Mouse (Mus musculus) lung, embryonic 15.5 days (tissue): ENCODE results near the gene Gpx3. TPM values are rescaled to one million over a fixed set of nuclear protein-coding genes. Genes with fewer than 3 reads are reported as not detected.

Experiments used
- ATAC-seq: fragments of 200-750 bp; cut with Nextera tagmentation; 2 replicates; pipeline ENCODE4 v1.8.0; 2017; ENCODE audit warnings: moderate number of reproducible peaks, borderline replicate concordance; ENCODE audit not compliant: low FRiP score, low TSS enrichment; ENCODE audit errors: extremely low read depth
- H3K27ac ChIP-seq: fragments of 300-500 bp; sonication (generic); 2 replicates; pipeline ENCODE4 v1.5.1; 2015; ENCODE audit warnings: moderate library complexity, mild to moderate bottlenecking, inconsistent platforms
- H3K27me3 ChIP-seq: fragments of 300-500 bp; sonication (generic); 2 replicates; pipeline ENCODE4 v1.6.1; 2015; ENCODE audit warnings: inconsistent platforms
- H3K36me3 ChIP-seq: fragments of 300-500 bp; sonication (generic); 2 replicates; pipeline ENCODE4 v1.6.1; 2015; ENCODE audit warnings: inconsistent platforms
- H3K4me1 ChIP-seq: fragments of 300-500 bp; sonication (generic); 2 replicates; pipeline ENCODE4 v1.6.1; 2015; ENCODE audit warnings: inconsistent platforms
- H3K4me2 ChIP-seq: fragments of 300-500 bp; sonication (generic); 2 replicates; pipeline ENCODE4 v1.6.1; 2015; ENCODE audit warnings: inconsistent platforms, mild to moderate bottlenecking, moderate library complexity
- H3K4me3 ChIP-seq: fragments of 300-500 bp; sonication (generic); 2 replicates; pipeline ENCODE4 v1.5.1; 2015; ENCODE audit warnings: mild to moderate bottlenecking, inconsistent platforms
- H3K9ac ChIP-seq: fragments of 300-500 bp; sonication (generic); 2 replicates; pipeline ENCODE4 v1.6.1; 2015; ENCODE audit warnings: inconsistent platforms
- H3K9me3 ChIP-seq: fragments of 300-500 bp; sonication (generic); 2 replicates; pipeline ENCODE4 v1.6.1; 2016; ENCODE audit warnings: inconsistent platforms
- WGBS: fragments of 180-500 bp; shearing (Covaris S2); methylation state at CpG from one replicate; pipeline ENCODE4 v1.1.7; 2015; 5-methylcytosine and 5-hydroxymethylcytosine counted together
- polyA plus RNA-seq: library from polyadenylated mRNA; unstranded; fragments of >200 nt; fragmentation: Nextera tagmentation; extraction: Ambion mirVana; gene quantifications from 2 replicates; pipeline ENCODE4 v1.2.1, GENCODE M21; 2015

The Gpx3 gene
- polyA plus RNA-seq, 1 experiment from 2014 or later = 200 TPM

DNA sequence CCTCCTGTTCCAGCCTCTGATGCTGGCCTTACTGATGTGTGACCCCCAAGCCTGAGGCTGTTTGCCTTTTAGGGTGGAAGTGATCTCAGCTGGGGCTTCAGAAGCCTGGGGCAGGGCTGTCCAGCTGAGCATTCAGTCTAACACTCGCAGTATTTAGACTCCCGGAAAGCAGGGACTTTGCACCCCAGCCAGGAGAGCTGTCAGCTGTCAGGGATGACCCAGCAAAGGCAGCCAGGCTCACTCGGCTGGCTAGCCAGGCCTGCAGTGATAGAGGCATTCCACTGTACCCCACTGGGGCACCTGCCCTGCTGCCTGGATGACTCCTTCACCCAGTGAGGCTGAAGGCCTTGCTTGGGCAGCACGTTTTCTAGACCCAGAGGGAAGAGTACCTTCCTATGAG lies 3.7 kb downstream of the Gpx3 start:
- 40% methylated on average over 4 of the region's 4 CpGs for WGBS
- ATAC-seq = no peak
- no peak overlapping the region for H3K27ac ChIP-seq
- H3K4me1 ChIP-seq = peaks cover 20% of the 10 kb centered on the region
- H3K36me3 ChIP-seq = peaks cover 23% of the 10 kb centered on the region; the same call in 1 of the 2 replicates
- H3K9ac ChIP-seq = no peak overlapping the region
- no peak overlapping the region for H3K4me3 ChIP-seq
- no peak overlapping the region for H3K4me2 ChIP-seq
- H3K9me3 ChIP-seq = no peaks in the 10 kb centered on the region
- no peaks in the 10 kb centered on the region for H3K27me3 ChIP-seq

DNA sequence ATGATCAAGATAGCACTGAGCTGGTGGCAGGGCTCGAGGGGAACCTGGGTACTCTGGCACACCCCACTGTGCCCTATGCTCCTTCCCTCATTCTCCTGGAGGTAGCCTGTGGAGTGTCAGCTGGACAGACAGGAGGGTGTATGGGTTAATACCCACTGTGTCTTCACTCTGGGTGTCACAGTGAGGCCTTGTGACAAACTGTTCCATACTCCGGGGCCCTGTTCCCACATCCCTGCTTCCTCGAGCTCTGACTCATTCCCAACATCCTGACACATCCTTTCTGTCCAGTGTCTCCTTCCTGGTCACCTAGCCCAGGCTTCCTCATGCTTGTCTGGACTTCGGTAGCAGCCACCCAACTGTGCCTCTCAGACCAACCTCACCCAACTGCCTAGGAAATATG lies 4.2 kb downstream of the Gpx3 start:
- no peak for ATAC-seq
- Histone ChIP-seq H3K27me3 (no peaks in the 10 kb centered on the region), H3K36me3 (peaks cover 27% of the 10 kb centered on the region; the same call in 1 of the 2 replicates), H3K4me3 (no peak overlapping the region), H3K4me1 (peaks cover 20% of the 10 kb centered on the region), H3K4me2 (no peak overlapping the region), H3K9ac (no peak overlapping the region), H3K9me3 (no peaks in the 10 kb centered on the region), H3K27ac (no peak overlapping the region)
- WGBS = 65% methylated on average over 4 of the region's 4 CpGs

DNA sequence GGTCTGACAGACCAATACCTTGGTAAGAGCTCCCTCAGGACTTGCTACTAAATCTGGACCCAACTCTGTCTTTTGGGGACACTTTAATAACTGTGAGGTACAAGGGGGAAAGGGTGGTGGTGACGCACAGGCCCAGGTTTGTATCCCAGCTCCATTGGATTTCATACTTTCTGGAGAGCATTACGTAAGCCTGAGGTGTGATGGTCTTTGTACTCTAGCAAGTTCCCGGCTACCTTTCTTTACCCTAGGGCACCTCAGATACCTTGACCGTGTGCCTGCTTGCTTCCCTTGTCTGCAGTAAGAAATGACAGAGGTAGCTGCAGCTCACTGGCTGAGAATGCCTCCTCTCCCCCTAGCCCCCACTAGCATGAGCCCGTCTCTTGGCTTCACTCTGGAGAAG lies 5.0 kb downstream of the Gpx3 start:
- Histone ChIP-seq H3K9me3 (no peaks in the 10 kb centered on the region), H3K4me1 (peaks cover 19% of the 10 kb centered on the region), H3K36me3 (peaks cover 27% of the 10 kb centered on the region; the same call in 1 of the 2 replicates), H3K4me2 (no peak overlapping the region), H3K27ac (no peak overlapping the region), H3K27me3 (no peaks in the 10 kb centered on the region), H3K9ac (no peak overlapping the region), H3K4me3 (no peak overlapping the region)
- 85% methylated on average over 5 of the region's 5 CpGs for WGBS
- no peak for ATAC-seq

DNA sequence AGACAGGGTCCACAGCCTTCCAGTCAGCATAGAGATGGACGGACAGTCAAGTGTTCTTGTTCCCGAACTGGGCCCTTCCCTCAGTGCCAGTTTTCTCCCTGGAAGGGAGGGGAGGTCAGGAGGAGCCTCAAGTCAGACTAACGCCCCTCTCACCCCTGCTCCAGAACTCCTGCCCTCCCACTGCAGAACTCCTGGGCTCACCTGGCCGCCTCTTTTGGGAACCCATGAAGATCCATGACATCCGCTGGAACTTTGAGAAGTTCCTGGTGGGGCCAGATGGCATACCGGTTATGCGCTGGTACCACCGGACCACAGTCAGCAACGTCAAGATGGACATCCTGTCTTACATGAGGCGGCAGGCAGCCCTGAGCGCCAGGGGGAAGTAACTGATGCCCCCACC lies 7.0 kb downstream of the Gpx3 start:
- Histone ChIP-seq H3K9me3 (no peaks in the 10 kb centered on the region), H3K36me3 (peaks cover 34% of the 10 kb centered on the region; the same call in 1 of the 2 replicates), H3K27ac (no peak overlapping the region), H3K9ac (no peak overlapping the region), H3K27me3 (no peaks in the 10 kb centered on the region), H3K4me2 (no peak overlapping the region), H3K4me3 (no peak overlapping the region), H3K4me1 (peaks cover 2% of the 10 kb centered on the region; the same call in 1 of the 2 replicates)
- 91% methylated on average over 11 of the region's 11 CpGs for WGBS
- ATAC-seq = no peak

DNA sequence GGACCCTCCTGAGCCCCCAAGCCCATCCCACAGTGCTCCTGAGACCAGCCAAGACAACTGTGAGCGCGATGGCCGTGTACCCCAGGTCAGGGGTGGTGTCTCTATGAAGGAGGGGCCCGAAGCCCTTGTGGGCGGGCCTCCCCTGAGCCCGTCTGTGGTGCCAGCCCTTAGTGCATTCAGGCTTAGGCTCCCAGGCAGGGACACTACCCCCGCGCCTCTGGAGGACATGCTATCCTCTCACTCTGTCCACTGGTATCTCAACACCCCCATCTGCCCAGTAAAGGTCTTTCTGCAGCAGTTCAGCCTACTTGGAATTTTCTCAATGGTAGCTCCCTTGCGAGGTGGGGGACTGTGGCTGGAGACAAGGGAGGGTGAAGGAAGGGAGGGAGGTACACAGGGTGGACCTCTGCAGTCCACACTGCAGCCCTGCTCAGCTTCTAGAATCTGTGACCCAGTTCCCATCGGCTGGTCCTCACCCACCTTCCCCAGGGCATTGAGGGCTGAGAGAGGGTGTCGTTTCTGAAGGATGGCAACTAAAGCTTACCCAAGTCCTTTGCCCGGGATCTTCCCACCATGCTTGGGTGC lies 7.9 kb downstream of the Gpx3 start:
- no peaks in the 10 kb centered on the region for H3K9me3 ChIP-seq
- no peak overlapping the region for H3K27ac ChIP-seq
- H3K4me1 ChIP-seq = no peaks in the 10 kb centered on the region
- H3K27me3 ChIP-seq = no peaks in the 10 kb centered on the region
- H3K9ac ChIP-seq = no peak overlapping the region
- ATAC-seq = no peak
- H3K4me2 ChIP-seq = no peak overlapping the region
- H3K36me3 ChIP-seq = peaks cover 43% of the 10 kb centered on the region
- 87% methylated on average over 12 of the region's 12 CpGs for WGBS
- no peak overlapping the region for H3K4me3 ChIP-seq

DNA sequence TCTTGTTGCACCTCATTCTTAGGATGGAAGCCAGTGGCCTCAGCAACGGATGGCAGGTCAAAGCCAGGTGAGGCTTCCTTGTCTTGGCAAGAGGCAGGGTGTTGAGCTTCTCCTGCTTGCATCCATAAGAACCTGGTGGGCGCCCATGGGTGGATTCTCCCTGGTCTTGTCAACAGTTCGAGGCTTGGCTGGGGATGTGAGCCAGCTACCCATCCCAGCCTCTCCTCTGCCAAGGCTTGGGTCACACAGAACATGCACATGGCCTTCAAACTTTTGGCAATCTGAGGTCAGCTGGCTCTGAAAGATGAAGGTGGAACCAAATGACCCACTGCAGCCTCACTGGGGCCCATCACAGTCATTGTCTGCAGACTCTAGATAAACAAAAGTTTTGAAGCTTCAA lies 8.9 kb downstream of the Gpx3 start:
- no peak overlapping the region for H3K4me2 ChIP-seq
- no peak overlapping the region for H3K4me3 ChIP-seq
- no peak overlapping the region for H3K9ac ChIP-seq
- no peak overlapping the region for H3K27ac ChIP-seq
- H3K9me3 ChIP-seq = no peaks in the 10 kb centered on the region
- ATAC-seq = no peak
- no peaks in the 10 kb centered on the region for H3K4me1 ChIP-seq
- peaks cover 45% of the 10 kb centered on the region for H3K36me3 ChIP-seq
- 92% methylated on average over 3 of the region's 3 CpGs for WGBS
- H3K27me3 ChIP-seq = no peaks in the 10 kb centered on the region

DNA sequence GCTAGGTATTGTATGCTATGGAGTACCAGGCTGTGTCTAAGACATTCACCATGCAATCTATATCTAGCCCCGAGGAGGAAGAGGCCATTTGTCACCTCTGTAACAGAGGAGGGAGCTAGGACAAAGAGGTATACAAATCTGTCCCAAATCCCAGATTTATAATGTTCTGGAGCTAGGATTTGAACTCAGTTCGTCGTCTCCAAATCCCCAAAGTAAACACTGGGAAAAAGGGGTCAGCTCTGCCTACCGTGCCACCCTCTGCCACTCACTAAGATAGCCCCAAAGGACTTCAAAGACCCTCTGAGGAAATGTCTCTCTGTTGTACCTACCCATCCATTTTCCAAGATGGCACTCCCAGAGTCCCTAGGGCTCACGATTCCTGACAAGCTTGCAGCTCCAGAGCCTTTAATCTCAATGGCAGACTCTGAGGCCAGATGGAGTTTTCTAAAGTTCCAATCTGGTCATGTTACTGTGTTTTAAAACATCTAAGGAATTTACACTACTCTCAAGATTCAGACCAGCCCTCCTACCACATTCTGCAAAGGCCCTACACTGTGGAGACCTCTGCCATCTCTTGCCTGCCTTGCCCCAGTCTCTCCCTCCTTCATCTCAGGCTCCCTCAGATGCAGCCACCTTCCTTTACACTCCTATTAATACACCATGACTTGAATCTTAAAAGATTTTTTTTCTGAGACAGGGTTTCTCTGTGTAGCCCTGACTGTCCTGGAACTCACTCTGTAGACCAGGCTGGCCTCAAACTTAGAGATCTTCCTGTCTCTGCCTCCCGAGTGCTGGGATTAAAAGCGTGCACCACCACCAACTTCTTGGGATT lies 9.6 kb downstream of the Gpx3 start:
- Histone ChIP-seq H3K9me3 (no peaks in the 10 kb centered on the region), H3K36me3 (peaks cover 47% of the 10 kb centered on the region), H3K9ac (no peak overlapping the region), H3K4me3 (no peak overlapping the region), H3K4me1 (no peaks in the 10 kb centered on the region), H3K27ac (no peak overlapping the region), H3K4me2 (no peak overlapping the region), H3K27me3 (no peaks in the 10 kb centered on the region)
- WGBS = 83% methylated on average over 7 of the region's 7 CpGs
- ATAC-seq = no peak

DNA sequence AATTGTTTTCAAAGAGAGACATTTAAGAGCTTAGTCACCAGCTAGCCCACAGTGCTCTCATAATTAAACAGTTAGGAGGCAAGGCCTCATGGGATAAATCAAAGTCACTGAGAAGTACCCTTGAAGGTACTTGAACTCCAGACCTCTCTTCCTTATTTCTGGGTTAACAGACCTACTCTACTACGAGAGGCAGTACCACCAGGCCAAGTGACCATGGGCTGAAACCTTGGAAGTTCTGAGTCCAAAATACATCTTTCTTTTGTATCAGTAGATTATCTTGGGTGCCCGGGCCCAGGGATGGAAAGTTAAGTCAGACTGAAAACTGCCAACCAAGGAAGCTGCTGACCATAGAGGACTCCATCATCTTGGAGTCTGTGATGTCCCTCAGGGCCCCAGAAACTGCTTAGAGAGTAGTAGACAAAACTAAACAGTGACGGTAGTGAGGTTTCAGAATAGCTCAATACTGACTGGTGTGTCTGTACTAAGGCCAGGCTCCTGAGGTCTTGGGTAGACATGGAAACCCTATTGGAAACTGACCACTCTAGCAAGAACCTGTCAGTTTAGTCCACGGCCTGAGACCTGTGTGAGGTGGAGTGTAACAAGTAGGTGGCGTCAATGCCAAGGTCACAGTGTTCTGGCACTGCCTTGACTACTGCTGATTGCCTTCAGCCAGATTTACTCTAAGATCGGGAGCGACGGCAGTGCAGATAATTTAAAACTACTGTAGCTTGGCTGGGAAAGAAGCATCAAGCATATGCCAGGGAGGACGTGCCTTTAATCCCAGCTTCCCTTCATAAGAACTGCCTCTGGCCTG lies 10.5 kb downstream of the Gpx3 start:
- Histone ChIP-seq H3K36me3 (peaks cover 56% of the 10 kb centered on the region), H3K27ac (no peak overlapping the region), H3K27me3 (no peaks in the 10 kb centered on the region), H3K9ac (no peak overlapping the region), H3K4me1 (no peaks in the 10 kb centered on the region), H3K4me2 (no peak overlapping the region), H3K9me3 (no peaks in the 10 kb centered on the region), H3K4me3 (no peak overlapping the region)
- 78% methylated on average over 9 of the region's 9 CpGs for WGBS
- no peak for ATAC-seq

DNA sequence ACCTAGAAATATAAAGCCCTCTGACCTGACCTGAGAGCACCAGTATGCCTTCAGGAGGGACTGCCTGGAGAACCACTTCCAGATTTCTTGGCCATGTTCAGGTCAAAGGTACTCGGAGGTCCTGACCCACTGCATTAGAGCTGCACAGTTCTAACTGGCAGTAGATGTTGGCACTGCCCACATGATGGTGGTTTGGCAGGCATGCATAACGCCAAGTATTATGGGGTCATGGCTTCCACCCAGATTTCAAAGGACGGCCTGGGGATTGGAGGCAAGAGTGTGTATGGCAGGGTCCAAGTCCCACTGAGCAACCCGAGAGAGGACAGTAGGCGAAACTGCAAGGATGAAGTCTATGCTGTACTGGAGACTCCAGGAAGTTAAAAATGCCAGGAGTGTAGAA lies 11.6 kb downstream of the Gpx3 start:
- H3K4me1 ChIP-seq = no peaks in the 10 kb centered on the region
- H3K4me2 ChIP-seq = no peak overlapping the region
- H3K36me3 ChIP-seq = peaks cover 60% of the 10 kb centered on the region
- H3K9ac ChIP-seq = no peak overlapping the region
- 93% methylated on average over 5 of the region's 5 CpGs for WGBS
- no peaks in the 10 kb centered on the region for H3K9me3 ChIP-seq
- H3K4me3 ChIP-seq = no peak overlapping the region
- ATAC-seq = no peak
- H3K27ac ChIP-seq = no peak overlapping the region
- H3K27me3 ChIP-seq = no peaks in the 10 kb centered on the region

DNA sequence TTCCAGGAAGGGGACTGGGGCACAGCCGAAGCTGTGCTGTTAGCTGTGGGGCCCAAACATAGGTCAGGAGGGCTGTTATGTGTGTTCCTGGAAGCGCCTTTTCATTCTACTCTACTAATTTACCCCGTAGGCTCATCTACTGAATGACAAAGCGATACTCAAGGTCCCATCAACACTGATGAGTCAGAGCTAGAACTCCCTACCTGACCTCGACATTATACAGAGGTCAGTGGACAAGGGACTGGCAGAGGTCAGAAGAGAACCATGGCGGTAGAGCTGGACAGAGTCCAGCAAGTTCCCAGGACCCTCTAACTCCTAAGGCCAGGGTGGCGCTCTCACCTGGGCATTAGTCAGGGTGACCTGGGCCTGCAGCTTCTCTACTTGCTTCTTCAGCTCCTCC lies 15.2 kb downstream of the Gpx3 start:
- no peaks in the 10 kb centered on the region for H3K9me3 ChIP-seq
- no peak for ATAC-seq
- WGBS = 94% methylated on average over 7 of the region's 7 CpGs
- H3K27me3 ChIP-seq = no peaks in the 10 kb centered on the region
- no peak overlapping the region for H3K4me3 ChIP-seq
- H3K4me1 ChIP-seq = no peaks in the 10 kb centered on the region
- H3K27ac ChIP-seq = no peak overlapping the region
- H3K36me3 ChIP-seq = peaks cover 52% of the 10 kb centered on the region
- H3K4me2 ChIP-seq = no peak overlapping the region
- H3K9ac ChIP-seq = no peak overlapping the region

DNA sequence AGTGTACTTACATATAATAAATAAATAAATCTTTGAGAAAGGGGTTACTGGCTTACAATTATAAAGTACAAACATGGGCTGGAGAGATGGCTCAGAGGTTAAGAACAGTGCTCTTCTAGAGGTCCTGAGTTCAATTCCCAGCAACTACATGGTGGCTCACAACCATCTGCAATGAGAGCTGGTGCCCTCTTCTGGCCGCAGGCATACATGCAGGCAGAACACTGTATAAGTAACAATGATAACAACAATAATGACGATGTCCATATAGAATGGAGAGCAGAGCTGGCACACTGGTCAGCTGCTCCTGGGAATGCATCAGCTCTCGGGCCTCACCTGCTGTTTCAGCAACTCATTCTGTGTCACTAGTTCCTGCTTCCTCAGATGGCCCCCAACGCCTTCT lies 16.0 kb downstream of the Gpx3 start:
- 88% methylated on average over 4 of the region's 4 CpGs for WGBS
- no peaks in the 10 kb centered on the region for H3K4me1 ChIP-seq
- H3K27ac ChIP-seq = no peak overlapping the region
- no peaks in the 10 kb centered on the region for H3K27me3 ChIP-seq
- H3K4me2 ChIP-seq = no peak overlapping the region
- peaks cover 56% of the 10 kb centered on the region for H3K36me3 ChIP-seq
- H3K4me3 ChIP-seq = no peak overlapping the region
- no peak overlapping the region for H3K9ac ChIP-seq
- no peaks in the 10 kb centered on the region for H3K9me3 ChIP-seq
- ATAC-seq = no peak
